Mouse (Mus musculus): ENCODE data around the gene Wwp2. TPM values are rescaled to one million over a fixed set of nuclear protein-coding genes. Genes with fewer than 3 reads are reported as not detected.

Gene Wwp2
- polyA plus RNA-seq, 1 experiment from 2014 or later, result 39.0 TPM

GRCm38 (mm10) chr8:107444626-107445025, 8.5 kb downstream of the Wwp2 start:
- Histone ChIP-seq H3K27ac (ENCODE audit: low read length) (no peak overlapping the region; the same call in 1 of the 2 replicates), H3K4me3 (ENCODE audit: low read depth, low read length) (no peak overlapping the region), H3K36me3 (ENCODE audit: control insufficient read depth, insufficient read depth, low read length) (no peaks in the 10 kb centered on the region), H3K9ac (ENCODE audit: low read depth, low read length) (no peak overlapping the region), H3K27me3 (ENCODE audit: control insufficient read depth, insufficient read depth, low read depth, low read length) (no peaks in the 10 kb centered on the region), H3K4me2 (ENCODE audit: low read length) (no peak overlapping the region), H3K9me3 (replicated peaks; ENCODE audit: control insufficient read depth, low read length, poor library complexity, severe bottlenecking) (no peaks in the 10 kb centered on the region), H3K4me1 (ENCODE audit: control insufficient read depth, insufficient read depth, low read length) (0 out of 2 replicates have a peak, but pooled peaks cover 2% of the 10 kb centered on the region)
- no peak for ATAC-seq
- 80% methylated on average over 3 of the region's 3 CpGs for WGBS

GRCm38 (mm10) chr8:107447713-107448112, 11.5 kb downstream of the Wwp2 start:
- ATAC-seq, result no peak
- Histone ChIP-seq H3K9me3 (replicated peaks; ENCODE audit: control insufficient read depth, low read length, poor library complexity, severe bottlenecking) (no peaks in the 10 kb centered on the region), H3K4me2 (ENCODE audit: low read length) (no peak overlapping the region), H3K4me3 (ENCODE audit: low read depth, low read length) (no peak overlapping the region), H3K36me3 (ENCODE audit: control insufficient read depth, insufficient read depth, low read length) (no peaks in the 10 kb centered on the region), H3K4me1 (ENCODE audit: control insufficient read depth, insufficient read depth, low read length) (0 out of 2 replicates have a peak, but pooled peaks cover 2% of the 10 kb centered on the region), H3K27ac (ENCODE audit: low read length) (no peak overlapping the region), H3K27me3 (ENCODE audit: control insufficient read depth, insufficient read depth, low read depth, low read length) (no peaks in the 10 kb centered on the region), H3K9ac (ENCODE audit: low read depth, low read length) (no peak overlapping the region)

- Histone ChIP-seq H3K4me2 (ENCODE audit: low read length) (no peak overlapping the region), H3K4me3 (ENCODE audit: low read depth, low read length) (no peak overlapping the region), H3K9me3 (replicated peaks; ENCODE audit: control insufficient read depth, low read length, poor library complexity, severe bottlenecking) (no peaks in the 10 kb centered on the region), H3K27me3 (ENCODE audit: control insufficient read depth, insufficient read depth, low read depth, low read length) (no peaks in the 10 kb centered on the region), H3K9ac (ENCODE audit: low read depth, low read length) (no peak overlapping the region), H3K36me3 (ENCODE audit: control insufficient read depth, insufficient read depth, low read length) (peaks cover 3% of the 10 kb centered on the region; the same call in 1 of the 2 replicates), H3K4me1 (ENCODE audit: control insufficient read depth, insufficient read depth, low read length) (0 out of 2 replicates have a peak, but pooled peaks cover 2% of the 10 kb centered on the region), H3K27ac (ENCODE audit: low read length) (no peak overlapping the region)
- WGBS, result 70% methylated on average over 4 of the region's 4 CpGs
- no peak for ATAC-seq
Measured at GRCm38 (mm10) chr8:107448382-107448889, 12.3 kb downstream of the Wwp2 start.

GRCm38 (mm10) chr8:107449130-107449529, 13.0 kb downstream of the Wwp2 start:
- H3K27me3 ChIP-seq (ENCODE audit: control insufficient read depth, insufficient read depth, low read depth, low read length), result no peaks in the 10 kb centered on the region
- no peak overlapping the region for H3K4me3 ChIP-seq (ENCODE audit: low read depth, low read length)
- no peak for ATAC-seq
- H3K36me3 ChIP-seq (ENCODE audit: control insufficient read depth, insufficient read depth, low read length), result peaks cover 6% of the 10 kb centered on the region
- WGBS, result 37% methylated on average over 8 of the region's 8 CpGs
- H3K9me3 ChIP-seq (replicated peaks; ENCODE audit: control insufficient read depth, low read length, poor library complexity, severe bottlenecking), result no peaks in the 10 kb centered on the region
- H3K4me2 ChIP-seq (ENCODE audit: low read length), result no peak overlapping the region
- 0 out of 2 replicates have a peak, but pooled peaks cover 2% of the 10 kb centered on the region for H3K4me1 ChIP-seq (ENCODE audit: control insufficient read depth, insufficient read depth, low read length)
- no peak overlapping the region for H3K9ac ChIP-seq (ENCODE audit: low read depth, low read length)
- no peak overlapping the region for H3K27ac ChIP-seq (ENCODE audit: low read length)

GRCm38 (mm10) chr8:107449655-107450054, 13.5 kb downstream of the Wwp2 start:
- H3K36me3 ChIP-seq (ENCODE audit: control insufficient read depth, insufficient read depth, low read length), result peaks cover 6% of the 10 kb centered on the region
- H3K27me3 ChIP-seq (ENCODE audit: control insufficient read depth, insufficient read depth, low read depth, low read length), result no peaks in the 10 kb centered on the region
- WGBS, result 83% methylated on average over 6 of the region's 6 CpGs
- H3K4me2 ChIP-seq (ENCODE audit: low read length), result no peak overlapping the region
- H3K4me1 ChIP-seq (ENCODE audit: control insufficient read depth, insufficient read depth, low read length), result 0 out of 2 replicates have a peak, but pooled peaks cover 2% of the 10 kb centered on the region
- no peaks in the 10 kb centered on the region for H3K9me3 ChIP-seq (replicated peaks; ENCODE audit: control insufficient read depth, low read length, poor library complexity, severe bottlenecking)
- no peak overlapping the region for H3K27ac ChIP-seq (ENCODE audit: low read length)
- no peak overlapping the region for H3K9ac ChIP-seq (ENCODE audit: low read depth, low read length)
- ATAC-seq, result no peak
- no peak overlapping the region for H3K4me3 ChIP-seq (ENCODE audit: low read depth, low read length)

- Histone ChIP-seq H3K9ac (ENCODE audit: low read depth, low read length) (no peak overlapping the region), H3K4me2 (ENCODE audit: low read length) (no peak overlapping the region), H3K4me1 (ENCODE audit: control insufficient read depth, insufficient read depth, low read length) (0 out of 2 replicates have a peak, but pooled peaks cover 2% of the 10 kb centered on the region), H3K9me3 (replicated peaks; ENCODE audit: control insufficient read depth, low read length, poor library complexity, severe bottlenecking) (no peaks in the 10 kb centered on the region), H3K4me3 (ENCODE audit: low read depth, low read length) (no peak overlapping the region), H3K27ac (ENCODE audit: low read length) (no peak overlapping the region), H3K27me3 (ENCODE audit: control insufficient read depth, insufficient read depth, low read depth, low read length) (no peaks in the 10 kb centered on the region), H3K36me3 (ENCODE audit: control insufficient read depth, insufficient read depth, low read length) (peaks cover 6% of the 10 kb centered on the region)
- 88% methylated on average over 13 of the region's 13 CpGs for WGBS
- ATAC-seq, result no peak
Measured at GRCm38 (mm10) chr8:107451414-107452066, 15.4 kb downstream of the Wwp2 start.

- ATAC-seq, result no peak
- H3K9ac ChIP-seq (ENCODE audit: low read depth, low read length), result no peak overlapping the region
- 97% methylated on average over 11 of the region's 11 CpGs for WGBS
- no peak overlapping the region for H3K27ac ChIP-seq (ENCODE audit: low read length)
- H3K4me3 ChIP-seq (ENCODE audit: low read depth, low read length), result no peak overlapping the region
- no peaks in the 10 kb centered on the region for H3K9me3 ChIP-seq (replicated peaks; ENCODE audit: control insufficient read depth, low read length, poor library complexity, severe bottlenecking)
- 0 out of 2 replicates have a peak, but pooled peaks cover 2% of the 10 kb centered on the region for H3K4me1 ChIP-seq (ENCODE audit: control insufficient read depth, insufficient read depth, low read length)
- H3K4me2 ChIP-seq (ENCODE audit: low read length), result no peak overlapping the region
- H3K36me3 ChIP-seq (ENCODE audit: control insufficient read depth, insufficient read depth, low read length), result peaks cover 13% of the 10 kb centered on the region
- no peaks in the 10 kb centered on the region for H3K27me3 ChIP-seq (ENCODE audit: control insufficient read depth, insufficient read depth, low read depth, low read length)
Measured at GRCm38 (mm10) chr8:107453386-107453785, 17.2 kb downstream of the Wwp2 start.

GRCm38 (mm10) chr8:107455268-107455667, 19.1 kb downstream of the Wwp2 start:
- H3K4me2 ChIP-seq (ENCODE audit: low read length), result no peak overlapping the region
- no peak overlapping the region for H3K9ac ChIP-seq (ENCODE audit: low read depth, low read length)
- H3K4me1 ChIP-seq (ENCODE audit: control insufficient read depth, insufficient read depth, low read length), result no peaks in the 10 kb centered on the region
- H3K27me3 ChIP-seq (ENCODE audit: control insufficient read depth, insufficient read depth, low read depth, low read length), result no peaks in the 10 kb centered on the region
- 11% methylated on average over 3 of the region's 3 CpGs for WGBS
- no peak overlapping the region for H3K27ac ChIP-seq (ENCODE audit: low read length)
- no peak overlapping the region for H3K4me3 ChIP-seq (ENCODE audit: low read depth, low read length)
- no peak for ATAC-seq
- no peaks in the 10 kb centered on the region for H3K9me3 ChIP-seq (replicated peaks; ENCODE audit: control insufficient read depth, low read length, poor library complexity, severe bottlenecking)
- H3K36me3 ChIP-seq (ENCODE audit: control insufficient read depth, insufficient read depth, low read length), result peaks cover 18% of the 10 kb centered on the region

- H3K4me2 ChIP-seq (ENCODE audit: low read length), result no peak overlapping the region
- peaks cover 30% of the 10 kb centered on the region for H3K36me3 ChIP-seq (ENCODE audit: control insufficient read depth, insufficient read depth, low read length)
- WGBS, result 81% methylated on average over 4 of the region's 4 CpGs
- H3K27ac ChIP-seq (ENCODE audit: low read length), result no peak overlapping the region
- H3K27me3 ChIP-seq (ENCODE audit: control insufficient read depth, insufficient read depth, low read depth, low read length), result no peaks in the 10 kb centered on the region
- H3K9ac ChIP-seq (ENCODE audit: low read depth, low read length), result no peak overlapping the region
- no peaks in the 10 kb centered on the region for H3K4me1 ChIP-seq (ENCODE audit: control insufficient read depth, insufficient read depth, low read length)
- ATAC-seq, result no peak
- H3K4me3 ChIP-seq (ENCODE audit: low read depth, low read length), result no peak overlapping the region
- no peaks in the 10 kb centered on the region for H3K9me3 ChIP-seq (replicated peaks; ENCODE audit: control insufficient read depth, low read length, poor library complexity, severe bottlenecking)
Measured at GRCm38 (mm10) chr8:107457725-107458124, 21.6 kb downstream of the Wwp2 start.

Data from midbrain, embryonic 16.5 days (tissue).